Mouse (Mus musculus): ENCODE measurements around the gene Wnt6. TPM values are rescaled to one million over a fixed set of nuclear protein-coding genes. Genes with fewer than 3 reads are reported as not detected.
"Not testable (repeated sequence)": the region's sequence is repeated elsewhere in the genome, so short reads cannot be mapped to it uniquely, and the experiment has no call there.

The Wnt6 gene
- polyA plus RNA-seq, 1 experiment from 2014 or later, result 5.6 TPM

- not testable (repeated sequence) for H3K9ac ChIP-seq; H3K4me3 ChIP-seq; H3K27me3 ChIP-seq (replicated peaks)
Measured at GRCm38 (mm10) chr1:74815965-74816364, 44.3 kb downstream of the Wnt6 start.

GRCm38 (mm10) chr1:74816612-74817199 lies 45.0 kb downstream of the Wnt6 start:
- no peaks in the 10 kb centered on the region for H3K27me3 ChIP-seq (replicated peaks)
- ATAC-seq (replicated peaks), result peak; percentile 86
- H3K4me3 ChIP-seq, result peak overlapping the region; percentile 79
- H3K4me2 ChIP-seq, result peak overlapping the region; percentile 58
- peaks cover 12% of the 10 kb centered on the region for H3K4me1 ChIP-seq
- no peaks in the 10 kb centered on the region for H3K36me3 ChIP-seq (replicated peaks)
- peak overlapping the region; percentile 94 for H3K27ac ChIP-seq
- H3K9me3 ChIP-seq, result no peaks in the 10 kb centered on the region
- WGBS, result 5% methylated on average over 38 of the region's 38 CpGs
- peak overlapping the region; percentile 94 for H3K9ac ChIP-seq

More at GRCm38 (mm10) chr1:74815965-74816364, 44.3 kb downstream of the Wnt6 start:
- Histone ChIP-seq H3K27ac (peak overlapping the region; percentile 94; the same call in 1 of the 2 replicates), H3K4me1 (peaks cover 12% of the 10 kb centered on the region)
- ATAC-seq (replicated peaks); H3K36me3 ChIP-seq (replicated peaks); H3K4me2 ChIP-seq; H3K9me3 ChIP-seq: not testable (repeated sequence)
- 89% methylated on average over 6 of the region's 6 CpGs for WGBS

GRCm38 (mm10) chr1:74817219-74817618 lies 45.5 kb downstream of the Wnt6 start:
- peak overlapping the region; percentile 79 for H3K4me3 ChIP-seq
- peak overlapping the region; percentile 94 for H3K9ac ChIP-seq
- peak; percentile 55 for ATAC-seq (replicated peaks)
- no peaks in the 10 kb centered on the region for H3K9me3 ChIP-seq
- H3K4me2 ChIP-seq, result peak overlapping the region; percentile 58
- no peaks in the 10 kb centered on the region for H3K36me3 ChIP-seq (replicated peaks)
- H3K4me1 ChIP-seq, result peaks cover 12% of the 10 kb centered on the region
- peak overlapping the region; percentile 94 for H3K27ac ChIP-seq
- 11% methylated on average over 14 of the region's 14 CpGs for WGBS
- H3K27me3 ChIP-seq (replicated peaks), result no peaks in the 10 kb centered on the region

DNA sequence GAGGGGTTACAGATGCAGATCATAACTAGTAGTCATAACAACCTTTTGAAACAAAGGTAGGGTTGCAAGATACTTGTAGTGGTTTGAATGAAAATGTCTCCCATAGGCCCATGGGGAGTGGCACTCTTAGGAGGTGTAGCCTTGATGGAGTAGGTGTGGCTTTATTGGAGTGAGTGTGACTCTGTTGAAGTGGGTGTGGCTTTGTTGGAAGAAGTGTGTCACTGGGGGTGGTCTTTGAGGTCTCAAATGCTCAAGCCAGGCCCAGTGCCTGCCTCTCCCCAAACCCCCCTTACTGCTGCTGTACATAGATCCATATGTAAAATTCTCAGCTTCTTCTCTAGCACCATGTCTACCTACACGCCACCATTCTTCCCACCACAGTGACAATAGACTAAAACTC lies 46.8 kb downstream of the Wnt6 start:
- Histone ChIP-seq H3K9ac (no peak overlapping the region), H3K9me3 (no peaks in the 10 kb centered on the region), H3K4me3 (no peak overlapping the region), H3K36me3 (replicated peaks) (no peaks in the 10 kb centered on the region), H3K4me2 (no peak overlapping the region), H3K27me3 (replicated peaks) (no peaks in the 10 kb centered on the region), H3K27ac (no peak overlapping the region), H3K4me1 (peaks cover 12% of the 10 kb centered on the region)
- WGBS, result 100% methylated on average over 1 of the region's 1 CpGs
- no peak for ATAC-seq (replicated peaks)

DNA sequence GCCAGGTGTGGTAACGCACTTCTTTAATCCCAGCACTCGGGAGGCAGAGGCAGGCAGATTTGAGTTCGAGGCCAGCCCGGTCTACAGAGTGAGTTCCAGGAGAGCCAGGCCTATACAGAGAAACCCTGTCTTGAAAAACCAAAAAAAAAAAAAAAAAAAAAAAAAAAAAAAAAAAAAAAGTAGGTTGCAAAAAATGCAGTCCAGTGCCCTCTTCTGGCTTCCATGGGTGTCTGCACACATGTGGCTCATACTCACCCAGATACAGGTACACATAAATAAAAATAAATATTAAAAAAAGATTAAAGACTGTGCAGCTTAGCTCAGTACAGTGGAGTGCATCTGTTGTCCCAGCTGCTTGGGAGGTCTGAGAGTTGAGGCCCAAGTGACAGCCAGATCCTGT lies 51.9 kb downstream of the Wnt6 start:
- H3K4me1 ChIP-seq; H3K36me3 ChIP-seq (replicated peaks); H3K9me3 ChIP-seq; H3K4me2 ChIP-seq; ATAC-seq (replicated peaks); H3K27me3 ChIP-seq (replicated peaks); H3K4me3 ChIP-seq; H3K27ac ChIP-seq; H3K9ac ChIP-seq: not testable (repeated sequence)
- 96% methylated on average over 4 of the region's 4 CpGs for WGBS

DNA sequence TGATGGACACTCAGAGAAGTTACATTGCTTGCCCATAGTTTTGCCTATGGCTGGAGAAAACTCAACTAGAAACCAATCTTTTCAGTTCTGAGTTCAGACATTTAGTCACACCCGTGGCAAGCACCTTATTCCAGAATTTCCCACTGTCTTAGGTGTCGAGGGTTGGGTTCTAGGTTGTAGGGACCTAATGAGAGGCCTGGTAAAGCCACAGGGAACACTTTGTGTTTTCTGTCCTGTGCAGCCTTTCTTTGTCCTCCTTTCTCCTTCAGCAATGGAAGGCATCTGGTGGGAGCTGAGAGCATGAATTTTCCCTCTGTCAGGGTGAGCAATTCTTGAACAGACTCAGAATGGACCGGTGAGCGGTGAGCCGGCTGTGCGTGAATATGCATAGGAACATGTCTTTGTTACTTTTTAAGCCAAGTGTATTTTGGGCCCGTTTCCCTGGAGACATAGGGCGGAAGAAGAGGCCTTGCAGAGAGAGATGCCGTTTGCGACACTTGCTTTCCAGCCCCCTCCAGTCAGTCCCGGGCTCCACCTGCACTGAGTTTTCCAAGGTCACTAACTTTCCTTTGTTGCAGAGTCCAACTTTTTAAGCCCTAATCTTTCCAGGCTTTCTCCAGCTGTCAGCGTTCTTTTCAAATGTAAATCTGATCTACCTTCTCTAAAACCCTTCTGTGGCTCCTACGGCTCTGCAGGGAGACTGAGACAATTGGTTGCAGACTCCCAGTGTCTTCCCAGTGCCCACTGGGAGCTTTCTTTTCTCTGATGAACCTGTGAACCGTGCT lies 53.0 kb downstream of the Wnt6 start:
- 4% methylated on average over 14 of the region's 14 CpGs for WGBS
- H3K27ac ChIP-seq, result no peak overlapping the region
- H3K9ac ChIP-seq, result no peak overlapping the region

GRCm38 (mm10) chr1:74830061-74830460 lies 58.4 kb downstream of the Wnt6 start:
- no peaks in the 10 kb centered on the region for H3K27me3 ChIP-seq (replicated peaks)
- H3K4me3 ChIP-seq, result no peak overlapping the region
- no peak overlapping the region for H3K27ac ChIP-seq
- H3K4me2 ChIP-seq, result no peak overlapping the region
- ATAC-seq (replicated peaks), result no peak
- H3K36me3 ChIP-seq (replicated peaks), result no peaks in the 10 kb centered on the region
- no peaks in the 10 kb centered on the region for H3K9me3 ChIP-seq
- 83% methylated on average over 9 of the region's 9 CpGs for WGBS
- H3K9ac ChIP-seq, result no peak overlapping the region
- H3K4me1 ChIP-seq, result peaks cover 2% of the 10 kb centered on the region; the same call in 1 of the 2 replicates

More for the DNA sequence above, 53.0 kb downstream of the Wnt6 start:
- Histone ChIP-seq H3K4me2 (no peak overlapping the region), H3K4me3 (no peak overlapping the region), H3K36me3 (replicated peaks) (no peaks in the 10 kb centered on the region), H3K9me3 (no peaks in the 10 kb centered on the region), H3K27me3 (replicated peaks) (no peaks in the 10 kb centered on the region), H3K4me1 (peaks cover 4% of the 10 kb centered on the region; the same call in 1 of the 2 replicates)
- ATAC-seq (replicated peaks), result no peak

GRCm38 (mm10) chr1:74833255-74833654 lies 61.6 kb downstream of the Wnt6 start:
- Histone ChIP-seq H3K27ac (no peak overlapping the region), H3K9ac (no peak overlapping the region), H3K9me3 (no peaks in the 10 kb centered on the region), H3K4me2 (no peak overlapping the region), H3K36me3 (replicated peaks) (no peaks in the 10 kb centered on the region), H3K4me1 (no peaks in the 10 kb centered on the region), H3K27me3 (replicated peaks) (no peaks in the 10 kb centered on the region), H3K4me3 (no peak overlapping the region)
- no peak for ATAC-seq (replicated peaks)
- WGBS, result 95% methylated on average over 3 of the region's 3 CpGs

Other genes with a start within 250 kb of the Wnt6 start
- gene Plcd4, start 229.0 kb upstream of the Wnt6 start, polyA plus RNA-seq (2015; fragmentation: Nextera tagmentation; extraction: Ambion mirVana), result 5.7 and 5.9 TPM in 2 replicates
- 27.4 and 29.3 TPM in 2 replicates for gene Usp37, start 227.6 kb upstream of the Wnt6 start, polyA plus RNA-seq (2015; fragmentation: Nextera tagmentation; extraction: Ambion mirVana)
- gene Zfp142, start 183.6 kb upstream of the Wnt6 start, polyA plus RNA-seq (2015; fragmentation: Nextera tagmentation; extraction: Ambion mirVana), result 9.1 and 10.2 TPM in 2 replicates
- gene Bcs1l, start 183.6 kb upstream of the Wnt6 start, polyA plus RNA-seq (2015; fragmentation: Nextera tagmentation; extraction: Ambion mirVana), result 24.2 TPM in 2 replicates
- gene Rnf25, start 170.5 kb upstream of the Wnt6 start, polyA plus RNA-seq (2015; fragmentation: Nextera tagmentation; extraction: Ambion mirVana), result 48.8 and 50.0 TPM in 2 replicates
- 21.0 and 25.1 TPM in 2 replicates for gene Stk36, start 170.4 kb upstream of the Wnt6 start, polyA plus RNA-seq (2015; fragmentation: Nextera tagmentation; extraction: Ambion mirVana)
- gene Ttll4, start 110.1 kb upstream of the Wnt6 start, polyA plus RNA-seq (2015; fragmentation: Nextera tagmentation; extraction: Ambion mirVana), result 10.6 and 10.9 TPM in 2 replicates
- 2.4 and 3.3 TPM in 2 replicates for gene Cyp27a1, start 58.3 kb upstream of the Wnt6 start, polyA plus RNA-seq (2015; fragmentation: Nextera tagmentation; extraction: Ambion mirVana)
- not detected in 2 replicates for gene Prkag3, start 22.7 kb upstream of the Wnt6 start, polyA plus RNA-seq (2015; fragmentation: Nextera tagmentation; extraction: Ambion mirVana)
- gene Wnt10a, start 19.6 kb downstream of the Wnt6 start, polyA plus RNA-seq (2015; fragmentation: Nextera tagmentation; extraction: Ambion mirVana), result 0.34 and 0.37 TPM in 2 replicates
- gene Cdk5r2, start 83.0 kb downstream of the Wnt6 start, polyA plus RNA-seq (2015; fragmentation: Nextera tagmentation; extraction: Ambion mirVana), result 9.1 and 9.7 TPM in 2 replicates
- 1.8 TPM in 2 replicates for gene Fev, start 113.5 kb downstream of the Wnt6 start, polyA plus RNA-seq (2015; fragmentation: Nextera tagmentation; extraction: Ambion mirVana)
- 0.38 and 0.72 TPM in 2 replicates for gene Cryba2, start 121.3 kb downstream of the Wnt6 start, polyA plus RNA-seq (2015; fragmentation: Nextera tagmentation; extraction: Ambion mirVana)
- gene Cfap65, start 163.7 kb downstream of the Wnt6 start, polyA plus RNA-seq (2015; fragmentation: Nextera tagmentation; extraction: Ambion mirVana), result 0.90 and 0.93 TPM in 2 replicates
- 0.10 and 0.11 TPM in 2 replicates for gene Ihh, start 179.8 kb downstream of the Wnt6 start, polyA plus RNA-seq (2015; fragmentation: Nextera tagmentation; extraction: Ambion mirVana)

Measured in midbrain, embryonic 15.5 days (tissue).